Mouse (Mus musculus) MEL-GATA-1-ER (cell line): Measurements from ENCODE around the gene 4930453N24Rik.

Experiments
- DNase-seq: peaks from one replicate; pipeline ENCODE4 v3.0.0-alpha.2; 2012; ENCODE audit warnings: low read depth; ENCODE audit errors: extremely low read depth

Gene 4930453N24Rik

GRCm38 (mm10) chr16:64721542-64721941, 49.4 kb downstream of the 4930453N24Rik start:
- DNase-seq, result no peak

DNA sequence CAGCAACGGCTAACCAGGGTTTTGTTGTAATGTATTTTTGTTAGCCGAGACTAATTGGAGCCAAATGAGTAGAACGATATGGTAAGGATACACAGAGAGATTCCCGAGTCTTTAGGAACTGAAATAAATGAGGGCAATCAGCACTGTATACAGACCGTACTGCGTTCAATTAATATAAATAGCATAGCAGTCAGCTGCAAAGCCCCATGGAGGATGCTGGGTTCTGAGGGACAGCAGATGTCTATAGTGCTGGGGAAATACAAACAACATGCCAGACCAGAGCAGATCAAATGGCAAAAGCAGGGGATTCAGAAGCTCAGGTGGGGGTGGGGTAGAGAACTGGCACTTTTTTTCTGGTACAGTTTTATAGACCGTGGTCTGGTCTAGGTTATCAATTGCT, 51.9 kb downstream of the 4930453N24Rik start:
- DNase-seq, result no peak

GRCm38 (mm10) chr16:64717814-64718213, 53.1 kb downstream of the 4930453N24Rik start:
- no peak for DNase-seq

DNA sequence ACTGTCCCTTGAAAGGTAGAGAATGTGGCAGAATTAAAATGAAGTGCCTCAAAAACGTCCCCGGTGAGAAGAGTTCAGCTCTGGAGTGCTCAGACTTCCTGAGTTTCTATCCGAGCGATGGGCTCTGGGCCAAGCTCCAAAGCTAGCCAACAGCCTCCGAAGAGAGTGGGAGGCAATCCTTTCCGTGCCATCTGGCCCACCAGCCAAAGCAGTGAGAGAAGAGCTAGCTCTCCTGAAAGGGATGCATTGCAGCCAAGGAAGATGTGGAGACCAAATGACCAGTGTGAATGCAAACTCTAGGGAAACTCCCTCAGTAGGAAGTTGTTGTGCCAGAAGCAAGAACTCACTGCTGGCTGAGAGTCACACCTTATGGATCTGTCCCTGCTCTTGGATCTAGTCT, 59.1 kb downstream of the 4930453N24Rik start:
- DNase-seq, result no peak
